Mouse (Mus musculus) cerebral cortex, adult 2 months (tissue): ENCODE results near the gene Gm20388.

ENCODE experiments used
- WGBS: fragments of 180-500 bp; shearing (Covaris S2); methylation state at CpG from one replicate; pipeline ENCODE4 v1.1.7; 2018; 5-methylcytosine and 5-hydroxymethylcytosine counted together

Gm20388 gene

DNA sequence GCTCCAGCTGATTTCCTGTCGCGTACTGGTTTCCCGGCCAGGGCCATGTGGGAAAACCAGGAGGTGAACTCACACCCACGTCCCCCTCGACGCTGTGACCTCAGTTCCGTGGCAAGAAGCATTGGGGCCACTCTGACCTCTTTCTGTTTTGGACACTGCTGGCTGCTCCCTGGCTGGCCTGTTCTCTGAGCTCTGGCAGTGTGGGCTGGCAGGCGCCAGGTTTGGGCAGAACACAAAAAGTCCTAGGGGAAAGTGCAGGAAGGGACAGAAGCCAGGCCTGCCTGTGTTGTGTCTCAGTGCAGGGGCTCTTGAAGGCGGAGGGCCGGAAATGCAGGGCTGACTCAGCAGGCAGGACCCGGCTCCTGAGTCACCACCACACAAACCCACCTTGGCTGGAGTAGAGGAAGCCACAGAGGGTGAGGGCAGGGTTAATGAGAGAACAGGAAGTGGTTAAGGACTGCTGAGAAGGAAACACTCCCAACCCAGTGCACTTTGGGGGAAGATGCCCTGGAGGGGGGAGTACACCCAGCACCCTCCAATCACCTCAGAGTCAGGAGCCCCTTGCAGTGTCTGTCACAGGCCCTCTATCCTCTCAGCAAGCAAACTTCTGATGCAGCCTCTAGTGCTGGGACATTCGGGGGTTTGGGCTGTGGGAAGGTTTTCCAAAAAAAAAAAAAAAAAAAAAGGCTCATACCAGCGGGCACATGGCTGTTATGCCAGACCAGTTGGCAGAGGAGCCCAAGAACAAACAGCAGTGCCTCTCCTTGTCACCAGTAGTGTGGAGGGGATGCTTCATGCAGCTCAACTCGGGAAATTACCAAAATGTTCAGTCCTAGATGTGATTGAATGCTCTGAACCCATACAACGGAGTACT is 1277.1 kb downstream of the Gm20388 start:
- WGBS = 73% methylated on average over 15 of the region's 15 CpGs

DNA sequence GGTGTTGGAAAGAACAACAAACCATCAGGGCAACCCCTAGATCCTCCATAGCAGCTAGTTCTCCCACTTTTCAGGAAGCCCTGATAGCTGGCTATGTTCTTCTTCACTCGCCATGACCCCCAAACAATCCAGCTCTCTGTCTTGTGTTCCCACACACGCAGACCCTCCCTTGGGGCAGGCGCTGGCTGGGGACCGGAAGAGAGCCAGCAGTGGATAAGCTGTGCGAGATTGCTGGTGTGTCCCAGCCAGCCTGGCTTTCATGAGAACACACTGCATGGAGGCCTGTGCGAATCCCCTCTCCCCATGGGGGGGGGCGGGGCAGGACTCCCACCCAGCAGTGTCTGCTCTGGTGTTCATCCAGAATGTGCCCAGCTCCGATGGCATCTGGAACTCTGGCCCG is 1278.4 kb downstream of the Gm20388 start:
- 75% methylated on average over 9 of the region's 9 CpGs for WGBS

GRCm38 (mm10) chr8:121192451-121192850 is 1281.8 kb downstream of the Gm20388 start:
- 63% methylated on average over 8 of the region's 8 CpGs for WGBS

GRCm38 (mm10) chr8:121195970-121196369 is 1285.3 kb downstream of the Gm20388 start:
- WGBS = 90% methylated on average over 7 of the region's 7 CpGs

DNA sequence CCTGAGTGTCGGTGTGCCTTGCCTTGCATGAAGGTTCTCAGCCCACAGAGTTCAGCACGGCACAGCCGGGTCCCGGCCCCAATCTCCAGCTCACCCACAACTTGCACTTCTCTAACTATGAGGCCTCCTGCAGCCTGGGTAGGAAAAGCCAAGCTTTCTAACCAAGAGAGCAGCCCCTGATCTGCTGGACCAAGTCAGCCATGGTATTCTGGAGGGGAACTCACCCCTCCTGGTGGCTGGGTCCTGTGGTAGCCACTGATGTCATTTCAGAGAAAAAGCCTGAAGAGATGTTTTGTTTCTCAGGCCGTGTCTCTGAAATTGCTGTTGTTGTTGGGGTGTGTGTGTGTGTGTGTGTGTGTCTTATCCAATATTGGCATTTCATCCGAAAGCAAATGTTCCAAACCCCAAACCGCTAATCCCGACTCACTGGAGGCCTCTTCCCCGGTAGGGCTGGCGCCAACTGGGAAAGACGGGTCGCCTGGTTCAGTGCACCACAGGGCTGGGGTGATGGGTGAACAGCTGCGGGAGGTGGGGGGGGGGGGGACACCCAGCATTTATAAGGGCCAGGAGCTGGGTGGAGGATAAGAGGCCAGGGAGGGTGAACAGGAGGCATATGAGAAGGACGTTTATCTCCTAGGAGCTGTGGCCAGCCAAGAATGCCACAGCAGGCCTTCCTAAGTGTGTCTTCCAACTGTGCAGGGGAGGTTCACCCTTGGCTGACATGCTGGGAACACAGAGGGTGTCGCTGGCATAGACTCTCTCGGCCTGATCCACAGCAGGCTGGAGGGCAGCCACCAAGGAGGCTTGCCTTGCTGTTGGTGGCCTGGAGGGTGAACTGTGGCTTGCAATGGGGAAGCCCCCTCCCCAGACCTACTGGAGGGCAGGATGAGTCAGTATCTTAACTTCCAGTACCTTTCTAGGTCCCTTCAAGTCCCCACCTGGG is 1286.4 kb downstream of the Gm20388 start:
- WGBS = 83% methylated on average over 16 of the region's 16 CpGs

GRCm38 (mm10) chr8:121200069-121200468 is 1289.4 kb downstream of the Gm20388 start:
- 61% methylated on average over 12 of the region's 12 CpGs for WGBS

DNA sequence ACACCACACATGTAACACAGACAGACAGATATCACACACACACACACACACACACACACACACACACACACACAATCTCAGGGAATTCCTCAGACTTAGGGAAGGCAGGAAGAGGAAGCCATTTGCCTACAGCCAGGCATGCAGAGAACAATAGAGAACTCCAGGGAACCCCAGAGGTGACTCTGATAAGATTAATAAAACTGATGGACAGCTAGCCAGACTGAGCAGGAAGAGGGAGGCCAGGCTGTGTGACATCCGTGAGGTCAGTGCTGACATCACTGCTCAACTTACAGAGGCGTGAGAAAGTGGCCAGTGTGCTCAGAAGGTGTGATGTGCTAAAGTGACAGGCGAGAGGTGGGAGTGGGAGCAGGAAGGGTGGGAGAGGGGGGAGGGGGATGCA is 1290.3 kb downstream of the Gm20388 start:
- 77% methylated on average over 3 of the region's 3 CpGs for WGBS

DNA sequence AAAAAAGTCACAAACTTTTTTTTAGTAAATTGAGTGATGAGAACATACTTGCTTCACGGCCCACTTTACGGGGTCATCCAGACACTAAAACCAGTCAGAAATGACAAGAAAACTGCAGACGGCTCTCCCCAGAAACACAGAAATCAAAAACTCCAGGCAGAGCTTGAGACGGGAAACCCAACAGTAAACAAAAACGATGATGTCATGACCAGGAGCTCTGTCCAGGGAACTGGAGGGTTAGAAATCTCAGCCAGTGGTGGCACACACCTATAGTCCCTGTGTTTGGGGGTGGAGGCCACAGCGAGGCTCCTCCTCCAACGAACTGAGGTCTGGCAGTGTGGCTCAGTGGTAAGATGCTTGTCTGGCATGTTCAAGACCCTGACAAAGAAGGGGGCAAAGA is 1291.0 kb downstream of the Gm20388 start:
- WGBS = 74% methylated on average over 7 of the region's 7 CpGs

DNA sequence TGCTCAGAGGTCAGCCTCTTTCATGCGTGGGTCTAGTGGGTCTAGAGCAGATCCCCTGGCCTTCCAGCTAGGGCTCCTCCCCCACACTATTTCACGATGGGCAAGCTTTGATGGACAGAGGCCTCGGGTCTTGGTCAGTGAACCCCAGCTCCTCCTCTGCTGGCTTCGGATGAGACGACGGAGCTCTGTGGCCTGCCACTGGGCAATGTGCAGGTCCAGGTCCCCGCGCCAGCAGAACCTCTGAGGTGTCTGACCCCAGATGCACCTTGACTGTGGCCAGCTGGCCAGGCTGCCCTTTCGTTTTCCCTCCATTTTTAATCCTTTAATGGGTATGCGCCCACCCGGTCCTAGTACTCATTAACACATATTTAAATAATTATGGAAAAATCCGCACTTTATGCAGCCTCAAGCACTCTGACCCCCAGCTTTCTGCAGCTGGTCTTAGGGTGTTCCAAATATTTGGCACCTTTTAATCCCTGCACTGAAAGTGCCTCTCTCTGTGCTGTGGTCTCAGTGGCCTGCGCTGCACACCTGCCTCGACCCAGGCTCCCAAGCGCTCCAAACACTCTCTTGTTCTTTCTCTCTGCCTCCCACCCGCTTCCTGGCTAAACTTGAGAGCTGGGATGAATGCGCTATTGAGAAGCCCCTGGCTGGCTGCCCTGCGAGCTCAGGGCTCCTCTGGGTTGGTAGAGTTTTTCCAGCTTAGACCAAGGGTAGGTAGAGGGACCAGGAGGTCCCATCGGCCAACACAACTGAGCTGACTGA is 1293.2 kb downstream of the Gm20388 start:
- WGBS = 58% methylated on average over 19 of the region's 19 CpGs

DNA sequence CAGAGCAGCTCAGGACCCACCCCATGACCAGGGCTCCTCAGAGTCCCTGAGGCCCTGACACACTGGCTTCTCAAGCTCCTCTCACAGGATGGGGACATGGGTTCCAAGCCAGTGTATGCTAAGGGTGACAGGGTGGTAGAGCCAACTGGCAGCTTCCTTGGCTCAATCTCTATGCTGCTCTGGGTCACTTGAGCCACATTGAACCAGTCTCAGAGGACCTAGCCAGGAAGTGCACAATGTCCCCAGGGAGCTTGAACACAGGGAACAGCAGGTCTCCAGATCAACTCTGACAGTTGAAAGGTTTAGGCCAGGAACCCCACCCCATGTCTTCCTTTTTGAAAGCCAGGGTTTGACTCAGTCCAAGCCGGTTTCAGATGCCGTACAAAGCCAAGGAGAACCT is 1296.5 kb downstream of the Gm20388 start:
- 76% methylated on average over 2 of the region's 2 CpGs for WGBS

DNA sequence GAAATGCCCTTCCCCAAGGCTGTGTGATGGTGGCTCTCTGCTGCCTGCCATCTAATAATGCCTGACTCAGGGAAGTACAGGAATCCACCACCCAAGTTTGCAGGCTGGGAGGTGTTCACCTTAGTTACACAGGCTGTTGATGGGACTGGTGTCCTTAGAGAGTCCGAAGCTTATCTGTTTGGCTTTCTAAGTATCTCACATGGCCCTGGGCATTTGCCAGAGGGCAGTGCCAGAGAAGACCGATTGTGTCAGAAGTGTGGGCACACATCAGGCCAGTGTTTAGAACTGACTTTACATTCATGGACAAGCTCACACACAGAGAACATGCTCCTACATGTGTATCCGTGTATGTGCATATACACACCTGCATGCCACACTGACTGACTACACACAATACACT is 1300.0 kb downstream of the Gm20388 start:
- WGBS = 90% methylated on average over 3 of the region's 3 CpGs

- WGBS = 54% methylated on average over 15 of the region's 15 CpGs
Measured at GRCm38 (mm10) chr8:121213236-121213635, 1302.6 kb downstream of the Gm20388 start.

GRCm38 (mm10) chr8:121213651-121214050 is 1303.0 kb downstream of the Gm20388 start:
- 62% methylated on average over 10 of the region's 10 CpGs for WGBS

DNA sequence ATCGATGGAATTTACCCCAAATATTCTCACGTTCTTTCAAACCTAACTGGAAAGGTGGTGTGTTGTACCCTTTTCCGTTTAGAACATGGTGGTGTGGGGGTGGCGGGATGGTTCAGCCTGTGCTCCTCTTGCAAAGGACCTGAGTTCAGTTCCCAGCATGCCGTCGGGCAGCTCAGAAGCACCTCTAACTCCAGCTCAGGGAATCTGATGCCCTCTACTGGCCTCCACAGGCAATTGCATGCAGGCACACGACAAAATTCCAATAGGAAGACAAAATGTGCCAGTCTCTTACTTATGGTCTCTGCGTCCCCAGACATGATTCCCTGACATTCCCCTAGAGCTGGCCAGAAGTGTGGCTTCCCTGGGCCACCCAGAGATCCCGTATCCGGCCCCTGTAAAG is 1304.3 kb downstream of the Gm20388 start:
- 87% methylated on average over 10 of the region's 10 CpGs for WGBS

DNA sequence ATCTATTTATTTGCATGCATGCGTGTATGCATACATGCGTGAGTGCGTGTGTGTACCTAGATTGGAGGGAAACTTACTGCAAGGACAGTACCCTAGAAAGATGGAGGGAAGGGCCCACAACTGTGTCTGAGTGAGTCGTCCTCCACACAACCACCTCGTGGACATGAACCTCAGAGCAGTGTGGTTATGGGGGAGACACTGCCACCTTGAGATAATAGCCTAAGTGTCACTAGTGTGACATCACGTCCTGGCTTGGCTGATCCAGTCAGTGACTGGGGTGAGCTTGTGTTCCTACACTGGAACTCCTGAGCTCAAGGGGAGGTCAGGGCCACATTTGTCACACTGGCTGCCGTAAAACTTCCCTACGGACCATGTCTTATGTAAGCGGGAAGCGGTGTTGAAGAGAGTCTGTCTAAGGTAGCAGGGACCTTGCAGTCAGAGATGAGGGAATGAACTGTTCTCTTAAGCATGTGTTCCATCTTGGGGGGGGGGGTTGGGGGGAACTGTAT is 1305.9 kb downstream of the Gm20388 start:
- 94% methylated on average over 10 of the region's 10 CpGs for WGBS

DNA sequence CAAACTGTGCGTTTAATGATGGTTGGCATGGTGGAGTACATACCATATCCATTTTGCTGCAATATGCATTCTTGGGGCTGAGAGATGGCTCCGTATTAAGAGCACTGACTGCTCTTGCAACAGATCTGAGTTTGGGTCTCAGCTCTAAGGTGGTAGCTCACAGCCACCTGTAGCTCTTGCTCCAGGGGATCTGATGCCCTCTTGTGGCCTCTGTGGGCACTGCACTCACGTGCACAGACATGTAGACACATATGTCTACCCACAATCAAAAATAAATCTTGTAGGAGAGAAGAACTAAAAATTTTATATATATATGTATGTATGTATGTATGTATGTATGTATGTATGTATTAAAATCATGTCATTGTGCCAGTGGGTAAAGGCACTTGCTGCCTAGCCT is 1307.8 kb downstream of the Gm20388 start:
- 90% methylated on average over 3 of the region's 3 CpGs for WGBS

DNA sequence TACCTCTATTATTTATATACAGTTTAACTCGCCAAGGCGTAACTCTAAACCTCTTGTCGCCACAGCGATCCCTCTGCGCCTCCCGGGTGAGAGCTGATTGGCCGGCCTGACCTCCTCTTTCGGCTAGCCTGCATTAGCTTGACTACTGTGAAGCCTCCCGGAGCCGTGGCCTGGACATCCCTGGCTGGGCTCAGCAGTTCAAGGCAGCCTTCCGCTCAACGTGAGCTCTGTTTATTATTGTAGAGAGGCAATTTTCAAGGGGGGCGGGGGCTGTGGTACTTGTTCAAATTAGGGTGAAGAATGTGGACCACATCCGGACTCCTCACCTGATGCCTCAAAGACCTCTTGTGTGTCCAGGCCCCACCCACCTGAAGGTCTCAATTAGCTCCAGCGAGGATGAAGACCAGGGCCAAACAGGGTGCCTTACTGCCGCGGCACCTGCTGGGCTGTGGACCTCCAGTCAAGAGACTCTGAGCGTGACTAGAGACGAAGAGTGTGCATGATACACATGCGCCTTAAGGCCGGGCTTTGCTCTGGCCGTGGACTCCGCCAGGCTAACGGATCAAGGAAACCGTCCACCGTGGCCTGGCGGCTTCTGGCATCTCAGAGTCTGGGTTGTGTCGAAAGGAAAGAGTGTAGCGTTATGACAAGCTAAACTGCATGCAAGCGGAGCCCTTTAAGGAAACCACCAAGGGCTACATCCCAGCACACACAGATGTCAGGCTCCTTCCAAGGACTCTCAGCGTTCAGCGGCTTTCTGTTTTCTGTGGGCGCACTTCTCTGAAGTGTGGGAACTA is 1309.7 kb downstream of the Gm20388 start:
- 70% methylated on average over 33 of the region's 33 CpGs for WGBS

GRCm38 (mm10) chr8:121224709-121225108 is 1314.1 kb downstream of the Gm20388 start:
- WGBS = 72% methylated on average over 8 of the region's 8 CpGs

- WGBS = 64% methylated on average over 18 of the region's 18 CpGs
Measured at GRCm38 (mm10) chr8:121227756-121228155, 1317.1 kb downstream of the Gm20388 start.

DNA sequence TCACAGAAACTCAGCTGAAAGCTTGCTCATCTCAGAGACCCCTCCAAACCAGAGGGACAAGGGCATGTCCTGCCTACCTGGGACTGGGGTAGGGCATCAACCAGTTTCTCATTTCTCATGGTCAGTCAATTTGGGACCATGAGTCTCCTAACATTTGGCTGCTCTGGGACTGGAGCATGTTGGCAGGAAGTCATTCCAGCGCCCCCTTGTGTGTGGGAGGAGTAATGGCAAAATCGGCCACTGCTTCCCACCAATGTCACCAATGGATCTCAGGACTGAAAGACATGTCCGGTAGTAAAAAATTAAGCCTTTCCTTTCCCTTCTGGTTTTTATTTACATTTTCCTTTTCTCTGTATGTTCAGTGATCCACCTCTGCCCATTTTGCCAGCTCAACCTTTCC is 1318.3 kb downstream of the Gm20388 start:
- WGBS = 74% methylated on average over 3 of the region's 3 CpGs

DNA sequence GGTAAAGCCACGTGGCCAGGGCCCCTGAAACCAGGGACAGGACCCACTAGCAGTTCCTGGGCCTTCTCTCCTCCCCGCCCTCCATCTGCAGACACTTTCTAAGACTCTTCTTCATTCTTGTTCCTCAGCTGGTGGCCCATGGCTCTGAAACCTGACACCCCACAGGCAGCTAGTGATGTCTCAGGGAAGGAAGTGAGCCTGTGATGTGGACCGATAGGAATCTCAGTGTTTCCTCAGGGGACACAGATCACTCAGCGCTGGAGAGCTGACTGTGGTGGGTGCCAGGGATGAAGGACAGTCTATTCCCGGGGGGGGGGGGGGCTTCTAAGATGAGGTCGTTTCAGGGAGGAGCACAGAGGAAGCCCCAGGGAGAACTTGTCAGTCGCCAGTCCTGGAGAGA is 1318.9 kb downstream of the Gm20388 start:
- whole genome bisulfite sequencing = 62% methylated on average over 7 of the region's 7 CpGs
